Mouse (Mus musculus) forebrain, embryonic 10.5 days (tissue): Measurements from ENCODE around the gene Pus7. TPM values are rescaled to one million over a fixed set of nuclear protein-coding genes. Genes with fewer than 3 reads are reported as not detected.

Source experiments
- DNase-seq: peaks from one replicate; pipeline ENCODE4 v3.0.0-alpha.2; 2017; ENCODE audit warnings: low spot score; ENCODE audit errors: extremely low spot score
- H3K27ac ChIP-seq: fragments of 300-500 bp; sonication (generic); 2 replicates; pipeline ENCODE4 v1.5.1; 2016; ENCODE audit warnings: mild to moderate bottlenecking
- H3K27me3 ChIP-seq: fragments of 300-500 bp; sonication (generic); 2 replicates; pipeline ENCODE4 v1.6.1; 2016; ENCODE audit warnings: mild to moderate bottlenecking; ENCODE audit not compliant: poor library complexity, severe bottlenecking
- H3K36me3 ChIP-seq: fragments of 300-500 bp; sonication (generic); replicated peaks from 2 replicates; pipeline ENCODE4 v1.6.1; 2016; ENCODE audit warnings: mild to moderate bottlenecking, moderate library complexity
- H3K4me1 ChIP-seq: fragments of 300-500 bp; sonication (generic); 2 replicates; pipeline ENCODE4 v1.6.1; 2016
- H3K4me3 ChIP-seq: fragments of 300-500 bp; sonication (generic); 2 replicates; pipeline ENCODE4 v1.5.1; 2016; ENCODE audit warnings: mild to moderate bottlenecking, moderate library complexity
- H3K9me3 ChIP-seq: fragments of 300-500 bp; sonication (generic); 2 replicates; pipeline ENCODE4 v1.6.1; 2016; ENCODE audit warnings: mild to moderate bottlenecking, moderate library complexity
- WGBS: fragments of 180-500 bp; shearing (Covaris S2); methylation state at CpG from one replicate; pipeline ENCODE4 v1.1.7; 2016; 5-methylcytosine and 5-hydroxymethylcytosine counted together
- polyA plus RNA-seq: library from polyadenylated mRNA; unstranded; fragments of >200 nt; fragmentation: Nextera tagmentation; extraction: Ambion mirVana; gene quantifications from 2 replicates; pipeline ENCODE4 v1.2.1, GENCODE M21; 2016

Gene Pus7
- polyA plus RNA-seq, 1 experiment from 2014 or later = 43.7 TPM

GRCm38 (mm10) chr5:23697457-23697856 lies 86.1 kb downstream of the Pus7 start:
- Histone ChIP-seq H3K36me3 (peaks cover 76% of the 10 kb centered on the region), H3K4me3 (no peak overlapping the region), H3K9me3 (peaks cover 80% of the 10 kb centered on the region)

More at GRCm38 (mm10) chr5:23697457-23697856, 86.1 kb downstream of the Pus7 start:
- DNase-seq = no peak
- Histone ChIP-seq H3K27ac (no peak overlapping the region), H3K27me3 (no peaks in the 10 kb centered on the region), H3K4me1 (no peaks in the 10 kb centered on the region)
- WGBS = 96% methylated on average over 1 of the region's 1 CpGs

Other genes starting within 250 kb of the Pus7 start
- 51.8 and 58.1 TPM in 2 replicates for gene Srpk2, start 99.1 kb downstream of the Pus7 start, polyA plus RNA-seq
- gene Rint1, start 4.0 kb upstream of the Pus7 start, polyA plus RNA-seq = 31.0 and 35.3 TPM in 2 replicates
- 143 and 147 TPM in 2 replicates for gene Tomm7, start 60.5 kb upstream of the Pus7 start, polyA plus RNA-seq
- gene Fam126a, start 247.0 kb upstream of the Pus7 start, polyA plus RNA-seq = 28.1 and 29.0 TPM in 2 replicates